Mouse (Mus musculus) c-Kit-positive CD71-positive TER-119-negative erythroid progenitor cells, embryonic 14.5 days (primary cell): Measurements from ENCODE around the gene Chst13.

Experiments used
- DNase-seq: peaks from one replicate; pipeline ENCODE4 v3.0.0-alpha.2; 2013; ENCODE audit warnings: low read depth

Gene Chst13

GRCm38 (mm10) chr6:90324991-90325390, at the start of gene Chst13:
Chst13 (minus strand) TSS chr6:90325185.
- no peak for DNase-seq

DNA sequence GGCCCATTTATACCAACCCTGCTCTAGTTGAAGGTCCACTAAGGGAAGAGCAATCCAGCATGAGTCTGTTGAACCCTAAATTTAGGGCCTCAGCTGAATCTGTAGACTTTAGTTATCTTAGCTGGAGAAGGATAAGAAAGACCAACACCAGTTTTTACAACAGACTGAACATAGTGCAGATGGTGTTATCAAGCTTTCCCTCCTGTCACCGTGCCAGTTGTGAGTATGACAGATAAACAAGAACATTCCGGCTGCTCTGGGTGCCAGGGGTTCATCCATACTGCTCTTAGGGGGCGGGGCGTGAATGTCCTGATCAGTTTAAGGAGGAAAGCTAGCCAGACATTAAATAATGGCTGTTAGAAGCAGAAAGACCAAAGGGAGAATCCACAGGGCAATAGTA, 49.7 kb upstream of the Chst13 start:
- DNase-seq, result peak; percentile 83

DNA sequence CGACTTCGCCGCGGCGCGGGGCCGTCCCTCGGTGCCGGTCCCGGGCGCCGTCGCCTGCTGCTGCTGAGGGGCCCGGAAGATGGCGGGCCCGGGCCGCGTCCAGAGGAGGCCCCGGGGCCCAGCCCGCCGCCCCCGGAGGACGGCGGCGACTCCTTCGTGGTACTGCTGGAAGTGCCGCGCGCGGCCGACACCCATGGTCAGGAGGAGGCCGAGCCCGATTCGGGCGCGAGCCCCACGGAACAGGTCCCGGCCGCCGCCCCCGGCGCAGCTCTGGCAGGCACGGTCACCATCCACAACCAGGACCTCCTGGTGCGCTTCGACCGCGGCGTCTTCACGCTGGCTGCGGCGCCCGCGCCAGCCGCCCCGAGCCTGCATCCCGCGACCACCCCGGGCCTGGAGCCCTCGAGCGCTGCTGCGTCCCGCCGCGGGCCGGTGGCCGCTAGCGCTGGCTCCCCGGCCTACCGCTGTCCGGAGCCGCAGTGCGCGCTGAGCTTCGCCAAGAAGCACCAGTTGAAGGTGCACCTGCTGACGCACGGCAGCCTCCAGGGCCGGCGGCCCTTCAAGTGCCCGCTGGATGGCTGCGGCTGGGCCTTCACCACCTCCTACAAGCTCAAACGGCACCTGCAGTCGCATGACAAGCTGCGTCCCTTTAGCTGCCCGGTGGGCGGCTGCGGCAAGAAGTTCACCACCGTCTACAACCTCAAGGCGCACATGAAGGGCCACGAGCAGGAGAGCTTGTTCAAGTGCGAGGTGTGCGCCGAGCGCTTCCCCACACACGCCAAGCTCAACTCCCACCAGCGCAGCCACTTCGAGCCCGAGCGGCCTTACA, 45.0 kb upstream of the Chst13 start:
- no peak for DNase-seq

DNA sequence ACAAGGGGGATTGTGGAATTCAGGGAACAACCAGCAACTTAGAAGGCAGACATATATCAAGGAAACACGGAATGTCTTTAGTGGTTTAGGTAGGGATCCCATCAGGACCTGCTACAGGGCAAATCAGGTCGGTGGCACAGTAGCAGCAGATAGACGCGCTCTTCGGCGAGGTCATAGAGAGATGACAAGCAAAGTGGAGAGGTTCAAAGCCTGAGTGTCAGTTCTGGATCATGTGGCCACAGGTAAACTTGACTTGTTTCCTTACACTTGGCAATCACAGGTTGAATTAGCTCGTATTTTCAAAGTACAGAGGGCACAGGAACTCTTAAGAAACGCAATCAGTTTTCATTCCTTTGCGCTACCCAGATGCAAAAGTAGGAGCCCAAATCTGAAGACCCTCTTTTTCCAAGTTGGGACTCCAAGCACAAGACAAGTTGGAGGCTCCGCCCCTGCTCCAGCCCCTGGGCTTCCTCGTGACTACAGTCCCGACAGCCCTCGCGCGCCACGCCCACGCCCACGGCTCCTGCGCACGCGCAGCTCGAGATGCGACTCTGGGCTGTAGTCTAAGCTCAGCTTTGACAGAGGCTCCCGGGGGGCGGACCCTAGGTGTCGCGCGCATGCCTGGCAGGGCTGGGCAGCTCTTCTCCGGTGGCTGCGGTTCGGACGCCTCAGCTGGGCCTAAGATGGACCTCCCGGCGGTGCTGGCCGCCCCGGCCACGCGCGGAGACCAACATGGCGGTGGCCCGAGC, 44.2 kb upstream of the Chst13 start, which contains the start of gene Zxdc:
TSS of gene Zxdc (plus strand) at position 517 of the 749 bp plus-strand sequence.
- DNase-seq, result peak; percentile 92

- no peak for DNase-seq
Observed at GRCm38 (mm10) chr6:90363301-90363700, 38.3 kb upstream of the Chst13 start.

- no peak for DNase-seq
Observed at GRCm38 (mm10) chr6:90360922-90361614, 36.1 kb upstream of the Chst13 start.

- no peak for DNase-seq
Observed at GRCm38 (mm10) chr6:90360024-90360781, 35.2 kb upstream of the Chst13 start.

DNA sequence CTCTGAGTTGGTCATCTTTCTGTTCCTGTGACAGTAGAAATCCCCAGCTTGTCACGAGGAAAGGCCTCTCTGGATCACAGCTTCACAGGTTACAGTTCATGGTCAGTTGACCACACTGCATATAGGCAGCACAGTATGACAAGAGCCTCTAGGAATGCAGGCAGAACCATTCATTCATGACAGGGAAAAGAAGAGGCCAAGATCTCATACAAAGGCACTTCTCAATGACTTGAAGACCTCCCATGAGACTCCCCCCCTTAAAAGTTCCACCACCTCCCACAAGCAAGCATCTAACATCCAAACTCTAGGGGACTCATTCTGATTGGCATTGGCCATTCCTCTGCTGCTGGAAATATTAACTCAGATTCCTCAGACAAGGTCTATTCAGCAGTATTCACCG, 34.5 kb upstream of the Chst13 start:
- DNase-seq, result no peak

DNA sequence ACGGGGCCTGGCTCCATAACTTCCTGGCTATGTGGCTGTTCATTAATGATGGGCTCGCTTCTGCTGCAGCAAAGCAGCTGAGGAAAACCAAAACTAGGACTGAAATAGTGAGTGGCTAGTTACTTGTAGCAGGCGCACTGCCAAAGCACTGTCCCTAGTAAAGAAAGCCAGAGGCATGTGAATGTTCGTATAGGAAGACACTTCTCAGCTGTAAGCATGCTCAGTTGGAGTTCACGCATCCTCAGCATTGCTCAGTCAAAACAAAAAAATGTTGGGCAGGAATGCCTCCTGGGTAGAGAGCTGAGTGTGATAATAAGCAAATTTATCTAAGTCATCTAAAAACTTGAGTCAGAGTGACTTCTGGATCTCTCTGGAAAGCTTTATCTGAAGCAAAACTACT, 33.2 kb upstream of the Chst13 start:
- no peak for DNase-seq

DNA sequence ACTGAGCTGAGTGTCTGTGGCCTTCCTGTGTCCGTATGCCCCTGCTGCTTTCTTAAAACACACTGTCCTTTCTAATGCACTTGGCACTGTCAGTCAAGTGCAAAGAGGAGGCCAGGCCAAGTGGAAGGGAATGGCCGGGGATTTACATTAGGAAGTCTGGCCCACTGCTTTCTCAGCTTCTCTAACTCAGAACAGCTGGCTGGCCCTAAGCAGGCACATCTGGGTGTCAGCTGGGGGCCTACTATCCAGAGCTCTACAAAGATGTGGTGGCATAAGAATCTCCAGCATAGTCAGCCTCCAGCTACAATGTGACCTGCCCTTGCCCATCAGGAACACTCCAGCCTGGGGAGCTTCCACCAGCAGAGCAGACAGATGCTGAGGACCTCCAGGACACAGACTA, 25.0 kb upstream of the Chst13 start:
- DNase-seq, result no peak

DNA sequence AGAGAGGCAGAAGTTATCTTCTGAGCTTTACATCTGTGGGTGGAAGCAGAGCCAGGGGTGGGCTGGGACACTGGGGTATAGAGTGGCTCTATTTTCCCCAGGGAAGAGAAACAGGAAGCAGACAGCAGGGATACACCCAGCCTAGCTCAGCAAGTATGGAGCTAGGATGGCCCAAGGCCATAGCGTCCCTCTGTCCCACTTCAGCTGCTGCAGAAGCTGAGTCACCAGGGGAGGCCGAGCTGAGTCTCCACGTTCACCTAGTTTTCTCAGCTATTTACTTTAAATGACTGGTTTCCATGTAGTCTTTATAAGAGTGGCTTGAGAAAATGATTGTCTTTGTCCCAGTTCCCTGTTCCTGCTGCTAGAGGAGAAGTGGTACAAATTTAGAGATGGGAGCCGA, 23.5 kb upstream of the Chst13 start:
- DNase-seq, result no peak

- DNase-seq, result no peak
Observed at GRCm38 (mm10) chr6:90347183-90347582, 22.2 kb upstream of the Chst13 start.

GRCm38 (mm10) chr6:90342343-90342742, 17.4 kb upstream of the Chst13 start:
- no peak for DNase-seq

GRCm38 (mm10) chr6:90334244-90334643, 9.3 kb upstream of the Chst13 start:
- DNase-seq, result no peak

GRCm38 (mm10) chr6:90332561-90333425, 7.8 kb upstream of the Chst13 start, which contains the start of gene Uroc1:
Uroc1 (plus strand) TSS chr6:90333284.
- DNase-seq, result no peak

DNA sequence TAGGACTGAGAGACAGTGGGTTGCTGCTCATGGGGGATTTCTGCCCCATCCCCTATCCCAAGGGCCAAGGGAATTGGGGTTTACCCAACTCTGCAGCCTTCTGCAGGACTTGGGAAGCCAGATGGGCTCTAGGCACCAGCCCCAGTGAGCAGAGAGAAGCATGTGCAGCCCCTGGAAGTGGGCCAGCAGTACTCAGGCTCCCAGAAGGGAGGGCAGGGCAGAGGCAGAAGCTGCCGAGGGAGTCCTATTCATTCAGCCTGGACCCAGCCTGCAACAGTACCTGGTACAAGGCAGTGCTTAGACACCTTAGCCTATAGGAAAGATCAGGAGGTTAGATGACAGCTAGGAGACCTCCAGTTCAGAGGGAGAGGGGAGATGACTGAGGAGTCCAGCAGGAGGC, 5.0 kb upstream of the Chst13 start:
- no peak for DNase-seq

GRCm38 (mm10) chr6:90327670-90328069, 2.7 kb upstream of the Chst13 start:
- no peak for DNase-seq

GRCm38 (mm10) chr6:90324463-90324862, 522 bp downstream of the Chst13 start:
- DNase-seq, result no peak

DNA sequence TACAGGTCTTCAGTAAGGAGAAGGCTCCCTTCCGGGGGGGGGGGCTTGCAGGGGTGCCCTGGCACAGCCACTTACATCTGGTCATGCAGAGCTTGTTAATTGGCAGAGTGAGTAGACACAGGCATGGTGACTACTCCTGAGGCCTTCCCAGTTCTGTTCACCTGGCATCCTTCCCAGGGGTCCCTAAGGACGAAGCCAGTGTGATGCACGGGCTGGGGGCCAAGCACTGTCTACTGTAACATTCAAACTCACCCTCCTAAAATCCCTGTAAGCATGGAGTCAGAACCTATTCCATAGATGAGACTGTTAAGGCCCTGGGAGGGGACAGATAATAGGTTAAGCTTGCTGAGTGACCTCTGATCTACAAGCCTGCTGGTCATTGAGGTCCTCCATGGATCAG, 959 bp downstream of the Chst13 start:
- no peak for DNase-seq

- DNase-seq, result no peak
Observed at GRCm38 (mm10) chr6:90321811-90322210, 3.2 kb downstream of the Chst13 start.

DNA sequence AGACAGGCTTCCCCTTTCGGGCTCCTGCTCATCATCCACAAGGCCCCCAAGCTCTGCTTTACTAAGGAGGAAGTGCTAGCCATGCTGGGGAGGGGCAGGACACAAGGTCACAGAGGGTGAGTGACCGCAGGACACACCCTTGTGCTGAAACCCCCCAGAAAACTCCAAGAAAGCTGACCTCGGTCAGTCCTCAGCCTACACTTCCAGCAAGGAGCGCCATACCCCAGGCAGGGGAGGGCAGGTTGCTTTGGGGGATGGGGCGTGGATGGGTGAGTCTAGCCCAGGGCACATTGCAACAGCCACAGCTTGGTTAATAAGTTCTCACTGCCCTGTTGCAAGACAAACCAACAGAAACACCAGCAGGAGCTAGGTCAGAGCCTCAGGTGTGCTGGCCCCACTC, 4.6 kb downstream of the Chst13 start:
- DNase-seq, result no peak
